In the genomic region with DNA sequence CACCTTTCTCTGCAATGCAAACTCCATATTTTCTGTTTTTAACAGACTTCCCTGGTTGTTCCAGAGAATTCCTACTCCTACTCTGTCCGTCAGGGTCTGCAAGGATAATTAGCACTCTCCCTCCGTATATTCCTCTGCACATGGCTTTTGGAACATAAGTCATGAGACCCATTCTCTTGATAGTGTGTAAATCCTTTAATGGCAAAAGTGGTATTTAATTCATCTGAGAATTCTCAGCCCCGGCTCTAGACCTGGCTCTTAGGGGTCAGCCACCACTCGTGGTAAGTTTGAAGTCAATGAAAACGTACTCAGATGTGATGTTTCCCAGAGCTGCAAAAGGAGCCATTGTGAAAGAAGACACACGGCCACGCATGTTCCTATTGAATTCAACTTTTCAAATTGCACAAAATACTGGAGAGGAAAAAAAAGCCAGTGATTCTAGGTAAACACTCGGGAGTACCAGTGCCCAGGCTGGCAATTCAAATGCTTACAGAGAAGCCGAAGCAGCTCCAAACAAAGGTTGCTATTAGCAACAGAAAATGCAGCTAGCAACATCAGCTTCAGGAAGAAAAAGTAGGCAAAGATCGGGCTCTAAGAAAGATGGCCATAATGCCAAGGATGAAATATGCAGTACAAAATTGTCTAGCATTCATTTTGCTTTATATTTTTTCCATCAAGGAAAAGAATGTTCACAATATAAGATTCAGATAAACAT, we compare ENCODE assay signal across 10 mouse cellular contexts.
A peak's percentile ranks its signal among the peaks of the same experiment; 100 is the strongest.
DNase-seq lines count a peak whose midpoint lies in the region; ATAC-seq and TF ChIP-seq lines count a peak whose summit lies in the region.
"Had no signal": no experiment of that assay in that cellular context is flagged by ENCODE, and none has a peak within 500 bp of the region (broad histone marks: within the 10 kb centered on the region; RNA-seq: fewer than 3 reads in every experiment).

No protein-coding gene starts in this region.

- no peak for DNase-seq in heart, postnatal 14 days
- peak; percentile 77 for DNase-seq in forebrain, postnatal 0 days
- no peak for DNase-seq in thymus, postnatal 25 days
- DNase-seq in gastrocnemius, postnatal 10 days = no peak
- DNase-seq in thymus, postnatal 0 days (ENCODE audit: low spot score) = no peak

- H3K27me3 ChIP-seq in heart, embryonic 12.5 days (replicated peaks) = no peaks in the 10 kb centered on the region
- no peaks in the 10 kb centered on the region for H3K27me3 ChIP-seq in forebrain, postnatal 0 days (ENCODE audit: insufficient read depth, low read length)
- no peaks in the 10 kb centered on the region for H3K27me3 ChIP-seq in midbrain, embryonic 15.5 days (replicated peaks)
- H3K27me3 ChIP-seq: kidney, embryonic 15.5 days had no signal

- ATAC-seq in heart, embryonic 12.5 days (ENCODE audit: insufficient number of reproducible peaks, low FRiP score) = peak; percentile 7; the same call in 1 of the 2 replicates
- ATAC-seq in activated CD4-positive, CD25-positive, alpha-beta regulatory T cell, adult 4 months = peak; percentile 15
- ATAC-seq in forebrain, postnatal 0 days = peak; percentile 90
- ATAC-seq in midbrain, embryonic 15.5 days (replicated peaks) = peak; percentile 93

- intact Hi-C loops in heart, postnatal 14 days (cut with DNase I) = loop anchor here (2.0 kb wide), 1 partner anchor 15 kb away; no protein-coding TSS in a partner anchor

- no peak overlapping the region for H3K4me3 ChIP-seq in heart, embryonic 12.5 days
- peak overlapping the region; percentile 20 for H3K4me3 ChIP-seq in forebrain, postnatal 0 days (ENCODE audit: low read depth, low read length)
- 0 out of 2 replicates have a peak overlapping the region, but pooled peaks have one; percentile 10 for H3K4me3 ChIP-seq in midbrain, embryonic 15.5 days
- H3K4me3 ChIP-seq: erythroblast, embryonic 14.5 days; kidney, embryonic 15.5 days had no signal

- 49% methylated on average over 10 of the region's 10 CpGs for WGBS in heart, embryonic 12.5 days
- 14% methylated on average over 10 of the region's 10 CpGs for WGBS in forebrain, postnatal 0 days
- 17% methylated on average over 10 of the region's 10 CpGs for WGBS in midbrain, embryonic 15.5 days

- no peak overlapping the region for H3K9ac ChIP-seq in heart, embryonic 12.5 days
- peak overlapping the region; percentile 33; the same call in 1 of the 2 replicates for H3K9ac ChIP-seq in forebrain, postnatal 0 days
- no peak overlapping the region for H3K9ac ChIP-seq in midbrain, embryonic 15.5 days
- H3K9ac ChIP-seq: kidney, embryonic 15.5 days had no signal

- H3K4me2 ChIP-seq in heart, embryonic 12.5 days = 0 out of 2 replicates have a peak overlapping the region, but pooled peaks have one; percentile 5
- H3K4me2 ChIP-seq in forebrain, postnatal 0 days (ENCODE audit: low read depth) = peak overlapping the region; percentile 38
- H3K4me2 ChIP-seq in midbrain, embryonic 15.5 days = peak overlapping the region; percentile 38
- H3K4me2 ChIP-seq: kidney, embryonic 15.5 days had no signal

- H3K27ac ChIP-seq in heart, embryonic 12.5 days (ENCODE audit: poor library complexity, severe bottlenecking) = peak overlapping the region; percentile 42
- peak overlapping the region; percentile 62 for H3K27ac ChIP-seq in forebrain, postnatal 0 days (ENCODE audit: low read depth, low read length)
- peak overlapping the region; percentile 37 for H3K27ac ChIP-seq in midbrain, embryonic 15.5 days
- H3K27ac ChIP-seq: kidney, embryonic 15.5 days had no signal

- H3K9me3 ChIP-seq in heart, embryonic 12.5 days (replicated peaks) = no peaks in the 10 kb centered on the region
- no peaks in the 10 kb centered on the region for H3K9me3 ChIP-seq in forebrain, postnatal 0 days (ENCODE audit: low read length)
- H3K9me3 ChIP-seq in midbrain, embryonic 15.5 days = no peaks in the 10 kb centered on the region
- H3K9me3 ChIP-seq: kidney, embryonic 15.5 days had no signal

- no peaks in the 10 kb centered on the region for H3K36me3 ChIP-seq in heart, embryonic 12.5 days
- H3K36me3 ChIP-seq in forebrain, postnatal 0 days (ENCODE audit: insufficient read depth) = no peaks in the 10 kb centered on the region
- H3K36me3 ChIP-seq in midbrain, embryonic 15.5 days (replicated peaks) = no peaks in the 10 kb centered on the region
- H3K36me3 ChIP-seq: kidney, embryonic 15.5 days had no signal

- peaks cover 11% of the 10 kb centered on the region for H3K4me1 ChIP-seq in heart, embryonic 12.5 days (replicated peaks)
- H3K4me1 ChIP-seq in forebrain, postnatal 0 days (ENCODE audit: insufficient read depth) = peaks cover 13% of the 10 kb centered on the region; the same call in 1 of the 2 replicates
- H3K4me1 ChIP-seq in midbrain, embryonic 15.5 days = peaks cover 11% of the 10 kb centered on the region; the same call in 1 of the 2 replicates
- H3K4me1 ChIP-seq: kidney, embryonic 15.5 days had no signal

- no peak for TF ChIP-seq CTCF in forebrain, postnatal 0 days (IDR thresholded peaks at IDR 0.05; ENCODE audit: low read depth)

Comparison
In these comparisons a context has a peak if more than half of its experiments do, and no peak if none do; other contexts are left out.
1. ATAC-seq: peak in every context shown above with its lines; median percentile 93 in midbrain, embryonic 15.5 days; 90 in forebrain, postnatal 0 days; 15 in activated CD4-positive, CD25-positive, alpha-beta regulatory T cell, adult 4 months; 7 in heart, embryonic 12.5 days.